Mouse (Mus musculus) neural tube, embryonic 14.5 days (tissue): ENCODE results near the gene Dab1. TPM values are rescaled to one million over a fixed set of nuclear protein-coding genes. Genes with fewer than 3 reads are reported as not detected.

Source experiments
- ATAC-seq: fragments of 200-750 bp; cut with Nextera tagmentation; 2 replicates; pipeline ENCODE4 v1.8.0; 2017; ENCODE audit warnings: low read depth, mild to moderate bottlenecking, moderate TSS enrichment, moderate library complexity
- H3K27ac ChIP-seq: fragments of 300-500 bp; sonication (generic); 2 replicates; pipeline ENCODE4 v1.5.1; 2014; ENCODE audit warnings: low read depth, mild to moderate bottlenecking, control low read depth, low read length, moderate library complexity, mixed read lengths
- H3K27me3 ChIP-seq: fragments of 300-500 bp; sonication (generic); 2 replicates; pipeline ENCODE4 v1.6.1; 2014; ENCODE audit warnings: low read length; ENCODE audit not compliant: control insufficient read depth, insufficient read depth
- H3K36me3 ChIP-seq: fragments of 300-500 bp; sonication (generic); 2 replicates; pipeline ENCODE4 v1.6.1; 2014; ENCODE audit warnings: low read length, mixed read lengths; ENCODE audit not compliant: control insufficient read depth, insufficient read depth
- H3K4me1 ChIP-seq: fragments of 300-500 bp; sonication (generic); 2 replicates; pipeline ENCODE4 v1.6.1; 2014; ENCODE audit warnings: low read length; ENCODE audit not compliant: control insufficient read depth, insufficient read depth
- H3K4me2 ChIP-seq: fragments of 300-500 bp; sonication (generic); 2 replicates; pipeline ENCODE4 v1.6.1; 2014; ENCODE audit warnings: mild to moderate bottlenecking, low read depth, low read length, control low read depth
- H3K4me3 ChIP-seq: fragments of 300-500 bp; sonication (generic); 2 replicates; pipeline ENCODE4 v1.5.1; 2014; ENCODE audit warnings: low read depth, low read length, control low read depth, mixed read lengths
- H3K9ac ChIP-seq: fragments of 300-500 bp; sonication (generic); replicated peaks from 2 replicates; pipeline ENCODE4 v1.6.1; 2014; ENCODE audit warnings: low read depth, mild to moderate bottlenecking, control low read depth, low read length, mixed read lengths
- H3K9me3 ChIP-seq: fragments of 300-500 bp; sonication (generic); 2 replicates; pipeline ENCODE4 v1.6.1; 2016; ENCODE audit warnings: low read length; ENCODE audit not compliant: control insufficient read depth
- WGBS: fragments of 180-500 bp; shearing (Covaris S2); extraction: QIAGEN DNeasy Blood & Tissue Kit; methylation state at CpG from one replicate; pipeline ENCODE4 v1.1.7; 2014; 5-methylcytosine and 5-hydroxymethylcytosine counted together
- polyA plus RNA-seq: library from polyadenylated mRNA; unstranded; fragments of >200 nt; fragmentation: Nextera tagmentation; extraction: Ambion mirVana; gene quantifications from 2 replicates; pipeline ENCODE4 v1.2.1, GENCODE M21; 2014

Dab1 gene
- polyA plus RNA-seq, 1 experiment from 2014 or later: 58.0 TPM

GRCm38 (mm10) chr4:104670741-104671140, 1051.6 kb downstream of the Dab1 start:
- Histone ChIP-seq H3K27me3 (no peaks in the 10 kb centered on the region), H3K9ac (no peak overlapping the region), H3K27ac (no peak overlapping the region), H3K4me3 (no peak overlapping the region), H3K9me3 (no peaks in the 10 kb centered on the region), H3K4me2 (no peak overlapping the region), H3K4me1 (peaks cover 4% of the 10 kb centered on the region; the same call in 1 of the 2 replicates), H3K36me3 (no peaks in the 10 kb centered on the region)
- no peak for ATAC-seq

- Histone ChIP-seq H3K9ac (no peak overlapping the region), H3K4me2 (no peak overlapping the region), H3K9me3 (no peaks in the 10 kb centered on the region), H3K4me1 (no peaks in the 10 kb centered on the region), H3K4me3 (no peak overlapping the region), H3K27me3 (no peaks in the 10 kb centered on the region), H3K36me3 (no peaks in the 10 kb centered on the region), H3K27ac (no peak overlapping the region)
- WGBS: 85% methylated on average over 3 of the region's 3 CpGs
- ATAC-seq: no peak
Measured at GRCm38 (mm10) chr4:104673317-104673716, 1054.2 kb downstream of the Dab1 start.

GRCm38 (mm10) chr4:104674706-104675105, 1055.5 kb downstream of the Dab1 start:
- Histone ChIP-seq H3K27me3 (no peaks in the 10 kb centered on the region), H3K9ac (no peak overlapping the region), H3K27ac (no peak overlapping the region), H3K4me2 (no peak overlapping the region), H3K4me3 (no peak overlapping the region), H3K9me3 (no peaks in the 10 kb centered on the region), H3K4me1 (no peaks in the 10 kb centered on the region), H3K36me3 (no peaks in the 10 kb centered on the region)
- WGBS: 92% methylated on average over 5 of the region's 5 CpGs
- ATAC-seq: no peak

- Histone ChIP-seq H3K27me3 (no peaks in the 10 kb centered on the region), H3K4me3 (no peak overlapping the region), H3K27ac (no peak overlapping the region), H3K4me1 (no peaks in the 10 kb centered on the region), H3K4me2 (no peak overlapping the region), H3K36me3 (no peaks in the 10 kb centered on the region), H3K9me3 (no peaks in the 10 kb centered on the region), H3K9ac (no peak overlapping the region)
- no peak for ATAC-seq
- WGBS: 62% methylated on average over 7 of the region's 7 CpGs
Measured at GRCm38 (mm10) chr4:104678234-104678633, 1059.1 kb downstream of the Dab1 start.

GRCm38 (mm10) chr4:104680475-104680874, 1061.3 kb downstream of the Dab1 start:
- WGBS: 90% methylated on average over 4 of the region's 4 CpGs
- Histone ChIP-seq H3K36me3 (no peaks in the 10 kb centered on the region), H3K27me3 (no peaks in the 10 kb centered on the region), H3K4me1 (no peaks in the 10 kb centered on the region), H3K9me3 (no peaks in the 10 kb centered on the region), H3K27ac (no peak overlapping the region), H3K9ac (no peak overlapping the region), H3K4me2 (no peak overlapping the region), H3K4me3 (no peak overlapping the region)
- no peak for ATAC-seq

- H3K4me3 ChIP-seq: no peak overlapping the region
- H3K27me3 ChIP-seq: no peaks in the 10 kb centered on the region
- no peak overlapping the region for H3K27ac ChIP-seq
- peaks cover 16% of the 10 kb centered on the region for H3K4me1 ChIP-seq
- H3K9ac ChIP-seq: no peak overlapping the region
- WGBS: 19% methylated on average over 18 of the region's 18 CpGs
- no peaks in the 10 kb centered on the region for H3K9me3 ChIP-seq
- no peaks in the 10 kb centered on the region for H3K36me3 ChIP-seq
- H3K4me2 ChIP-seq: 0 out of 2 replicates have a peak overlapping the region, but pooled peaks have one; percentile 16
- ATAC-seq: peak; percentile 52; the same call in 1 of the 2 replicates
Measured at GRCm38 (mm10) chr4:104686137-104686809, 1067.1 kb downstream of the Dab1 start.

GRCm38 (mm10) chr4:104689047-104689446, 1069.9 kb downstream of the Dab1 start:
- no peak overlapping the region for H3K27ac ChIP-seq
- H3K9me3 ChIP-seq: no peaks in the 10 kb centered on the region
- no peak overlapping the region for H3K4me3 ChIP-seq
- H3K36me3 ChIP-seq: no peaks in the 10 kb centered on the region
- no peak overlapping the region for H3K9ac ChIP-seq
- H3K4me2 ChIP-seq: no peak overlapping the region
- ATAC-seq: no peak
- peaks cover 16% of the 10 kb centered on the region for H3K4me1 ChIP-seq
- H3K27me3 ChIP-seq: no peaks in the 10 kb centered on the region
- 22% methylated on average over 3 of the region's 3 CpGs for WGBS

GRCm38 (mm10) chr4:104691026-104691425, 1071.9 kb downstream of the Dab1 start:
- Histone ChIP-seq H3K27me3 (no peaks in the 10 kb centered on the region), H3K9me3 (no peaks in the 10 kb centered on the region), H3K9ac (no peak overlapping the region), H3K36me3 (no peaks in the 10 kb centered on the region), H3K4me2 (no peak overlapping the region), H3K4me3 (no peak overlapping the region), H3K4me1 (peaks cover 13% of the 10 kb centered on the region), H3K27ac (no peak overlapping the region)
- WGBS: 79% methylated on average over 7 of the region's 7 CpGs
- ATAC-seq: no peak

- H3K9me3 ChIP-seq: no peaks in the 10 kb centered on the region
- H3K4me2 ChIP-seq: no peak overlapping the region
- H3K36me3 ChIP-seq: no peaks in the 10 kb centered on the region
- H3K4me1 ChIP-seq: no peaks in the 10 kb centered on the region
- no peaks in the 10 kb centered on the region for H3K27me3 ChIP-seq
- no peak overlapping the region for H3K9ac ChIP-seq
- WGBS: 78% methylated on average over 11 of the region's 11 CpGs
- H3K4me3 ChIP-seq: no peak overlapping the region
- no peak overlapping the region for H3K27ac ChIP-seq
- ATAC-seq: no peak
Measured at GRCm38 (mm10) chr4:104694188-104694587, 1075.0 kb downstream of the Dab1 start.
